Mouse (Mus musculus): Measurements from ENCODE around the gene Hormad1. TPM values are rescaled to one million over a fixed set of nuclear protein-coding genes. Genes with fewer than 3 reads are reported as not detected.

The Hormad1 gene
- not detected in 2 replicates for polyA plus RNA-seq (2012; rRNA removed)

GRCm38 (mm10) chr3:95559437-95559836 lies at the start of gene Hormad1:
Gene Hormad1, plus strand, starts transcription at chr3:95559677.

GRCm38 (mm10) chr3:95526622-95527211 lies 32.8 kb upstream of the Hormad1 start, which contains the start of gene Ctss:
Gene Ctss, plus strand, starts transcription at chr3:95526786.

GRCm38 (mm10) chr3:95588604-95589086 lies 29.2 kb downstream of the Hormad1 start, which contains the start of gene Golph3l:
Gene Golph3l, plus strand, starts transcription at chr3:95588934.

GRCm38 (mm10) chr3:95624628-95625503 lies 65.4 kb downstream of the Hormad1 start, which contains the start of gene Ensa:
Gene Ensa, plus strand, starts transcription at chr3:95624993.

Other genes with a start within 250 kb of the Hormad1 start
- gene Cers2, start 244.9 kb upstream of the Hormad1 start, polyA plus RNA-seq (2012; rRNA removed): 71.0 and 104 TPM in 2 replicates
- 14.4 and 18.9 TPM in 2 replicates for gene Setdb1, start 202.5 kb upstream of the Hormad1 start, polyA plus RNA-seq (2012; rRNA removed)
- gene 4930558C23Rik, start 156.8 kb upstream of the Hormad1 start, polyA plus RNA-seq (2012; rRNA removed): not detected in 2 replicates
- 49.7 and 68.6 TPM in 2 replicates for gene Arnt, start 125.3 kb upstream of the Hormad1 start, polyA plus RNA-seq (2012; rRNA removed)
- 7.2 and 9.2 TPM in 2 replicates for gene Ctsk, start 60.4 kb upstream of the Hormad1 start, polyA plus RNA-seq (2012; rRNA removed)
- 10.3 and 10.5 TPM in 2 replicates for gene Ctss, start 32.9 kb upstream of the Hormad1 start, polyA plus RNA-seq (2012; rRNA removed)
- gene Golph3l, start 29.3 kb downstream of the Hormad1 start, polyA plus RNA-seq (2012; rRNA removed): 4.9 and 5.2 TPM in 2 replicates
- 5.8 and 6.5 TPM in 2 replicates for gene Ensa, start 65.3 kb downstream of the Hormad1 start, polyA plus RNA-seq (2012; rRNA removed)
- gene Mcl1, start 99.1 kb downstream of the Hormad1 start, polyA plus RNA-seq (2012; rRNA removed): 109 and 292 TPM in 2 replicates
- 7.8 and 8.3 TPM in 2 replicates for gene Adamtsl4, start 128.2 kb downstream of the Hormad1 start, polyA plus RNA-seq (2012; rRNA removed)
- 220 and 471 TPM in 2 replicates for gene Ecm1, start 179.9 kb downstream of the Hormad1 start, polyA plus RNA-seq (2012; rRNA removed)
- 31.3 and 36.9 TPM in 2 replicates for gene Tars2, start 200.5 kb downstream of the Hormad1 start, polyA plus RNA-seq (2012; rRNA removed)

Measured in ovary, adult 2 months (tissue).